Mouse (Mus musculus): ENCODE measurements at regions not wholly inside any gene's neighbourhood (a gene's known extent, or its start where the extent isn't known, plus 50 kb on each side); places are given as distances from the start of the nearest gene placed in this dataset.

DNA sequence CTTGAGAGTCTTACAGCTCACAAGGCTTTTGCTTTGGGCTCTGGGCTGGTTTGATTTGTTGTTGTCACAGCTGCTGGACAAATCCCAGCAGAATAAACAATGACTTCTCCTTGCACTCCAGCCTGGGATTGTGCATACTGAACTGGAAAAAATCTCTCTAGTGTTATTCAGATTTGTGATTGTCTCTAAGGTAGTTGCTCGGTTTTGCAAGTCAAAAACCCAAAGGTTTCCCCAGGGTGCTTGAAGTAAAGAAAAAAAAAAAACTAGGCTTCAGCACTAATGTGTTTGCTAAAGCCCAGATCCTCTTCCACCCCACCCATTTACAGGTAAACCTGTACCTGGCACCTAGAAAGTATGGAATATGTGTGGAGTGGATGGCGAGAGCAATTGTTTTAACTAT is 149.5 kb upstream of the Spef2 start:
- DNase-seq (ENCODE audit: extremely low spot score in 1 of 2, low spot score in 1 of 2): no peak

DNA sequence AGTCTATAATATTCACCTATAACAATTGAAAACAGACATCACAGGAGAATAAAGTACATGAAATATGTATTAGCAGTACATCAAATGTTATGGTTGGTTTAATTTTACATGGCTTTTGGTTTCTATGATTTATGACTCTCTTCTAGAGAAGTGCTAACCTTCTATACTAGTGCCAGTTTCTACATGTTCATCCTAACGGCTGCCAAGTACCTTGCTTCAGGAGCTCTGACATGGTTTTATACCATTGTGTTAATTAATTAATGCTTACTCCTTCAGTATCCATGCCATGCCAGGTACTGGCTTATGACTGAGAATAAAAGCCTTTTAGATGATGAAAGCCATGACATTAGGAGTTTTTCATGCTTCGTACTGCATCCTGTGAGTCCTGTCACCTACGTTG is 144.5 kb upstream of the Spef2 start:
- no peak for DNase-seq (ENCODE audit: extremely low spot score in 1 of 2, low spot score in 1 of 2)

DNA sequence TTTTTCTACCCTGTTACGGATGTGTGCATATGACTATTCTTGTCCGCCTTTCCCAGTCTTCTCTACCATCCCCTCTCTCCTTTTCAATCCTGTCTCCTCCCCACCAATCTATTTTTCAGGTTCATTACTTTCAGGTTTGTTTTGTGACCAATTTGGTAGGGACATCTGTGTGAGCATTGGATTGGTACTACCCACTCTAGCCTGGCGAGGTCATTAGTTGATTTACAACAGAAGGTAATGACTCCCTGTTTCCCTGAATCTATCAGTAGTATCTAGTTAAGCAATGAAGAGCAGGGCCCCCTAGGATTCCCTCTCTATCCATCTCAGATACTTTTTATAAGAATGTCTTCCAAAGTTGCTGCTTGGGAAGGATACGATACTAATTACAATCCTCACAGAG is 143.5 kb upstream of the Spef2 start:
- no peak for DNase-seq (ENCODE audit: extremely low spot score in 1 of 2, low spot score in 1 of 2)

DNA sequence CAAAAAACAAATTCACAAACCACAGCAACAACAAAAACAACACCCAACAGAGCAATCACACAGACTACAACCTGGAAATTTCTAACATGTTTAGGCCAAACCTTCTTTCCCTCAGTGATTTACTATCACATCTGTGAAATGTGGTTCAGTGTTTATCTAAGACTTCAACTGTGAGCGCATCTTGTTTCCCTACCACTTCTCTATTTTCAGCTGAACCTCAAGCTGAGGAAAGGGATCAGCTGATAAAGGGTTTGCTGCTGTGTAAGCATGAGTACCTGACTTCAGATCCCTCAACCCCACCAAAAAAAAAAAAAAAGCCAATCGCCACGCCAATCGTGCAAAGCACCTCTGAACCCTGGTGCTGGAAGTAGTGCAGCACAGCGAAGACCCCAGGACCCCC is 142.8 kb upstream of the Spef2 start:
- no peak for DNase-seq (ENCODE audit: extremely low spot score in 1 of 2, low spot score in 1 of 2)

DNA sequence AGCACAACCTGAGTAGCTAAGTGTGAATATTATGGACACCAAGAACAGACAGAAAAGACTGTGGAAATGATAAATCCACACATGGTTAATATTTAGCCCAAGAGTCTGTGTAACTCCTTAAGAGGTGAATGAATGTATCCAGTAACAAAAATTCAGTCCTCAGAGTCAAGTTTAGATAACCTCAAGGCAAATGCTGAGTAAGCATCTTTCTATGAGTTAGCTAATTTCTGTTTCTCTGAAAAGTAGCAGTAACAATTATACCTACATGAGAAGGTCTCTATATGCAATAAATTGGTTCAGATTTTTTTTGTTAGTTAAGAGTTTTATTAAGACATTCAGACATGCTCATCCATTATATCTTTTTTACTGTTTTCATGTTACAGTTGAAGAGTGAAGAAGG is 127.1 kb upstream of the Spef2 start:
- no peak for DNase-seq (ENCODE audit: extremely low spot score in 1 of 2, low spot score in 1 of 2)

DNA sequence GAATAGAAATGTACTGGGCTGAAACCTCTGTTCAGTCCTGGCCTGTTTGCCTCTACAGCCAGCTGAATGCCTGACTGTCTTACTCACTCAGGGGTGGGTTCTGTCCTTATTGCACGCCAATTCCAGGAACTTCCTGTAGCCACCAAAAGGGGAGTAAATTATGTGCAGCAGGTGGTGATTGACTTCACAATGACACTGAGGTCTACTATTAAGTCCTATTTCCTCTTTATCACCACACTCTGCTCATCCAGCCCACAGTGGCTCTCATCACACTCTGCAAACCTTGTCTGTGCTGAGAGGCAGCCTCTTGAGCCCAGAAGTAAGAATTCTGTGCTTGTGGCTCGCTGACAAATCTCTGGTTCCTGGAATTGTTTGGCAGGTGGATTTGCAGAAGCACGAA is 121.5 kb upstream of the Spef2 start:
- no peak for DNase-seq (ENCODE audit: extremely low spot score in 1 of 2, low spot score in 1 of 2)

DNA sequence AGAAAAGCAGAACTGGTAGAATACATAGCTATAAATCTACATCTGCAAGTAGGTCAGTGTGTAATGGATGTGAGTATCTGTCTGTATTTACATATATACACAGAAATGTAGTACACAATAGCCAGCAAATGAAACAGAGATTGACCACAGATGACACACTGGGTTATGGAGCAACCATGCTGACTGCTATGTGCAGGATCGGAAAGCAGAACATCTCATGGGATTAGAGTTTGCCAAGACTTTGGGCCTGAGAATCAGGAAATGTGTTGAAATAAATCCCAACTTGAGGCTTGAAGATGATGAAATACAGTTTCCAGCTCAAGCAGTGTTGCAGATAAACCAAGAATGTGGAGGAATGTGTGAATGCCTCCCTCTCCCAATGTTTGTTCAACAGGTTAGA is 116.1 kb upstream of the Spef2 start:
- no peak for DNase-seq (ENCODE audit: extremely low spot score in 1 of 2, low spot score in 1 of 2)

DNA sequence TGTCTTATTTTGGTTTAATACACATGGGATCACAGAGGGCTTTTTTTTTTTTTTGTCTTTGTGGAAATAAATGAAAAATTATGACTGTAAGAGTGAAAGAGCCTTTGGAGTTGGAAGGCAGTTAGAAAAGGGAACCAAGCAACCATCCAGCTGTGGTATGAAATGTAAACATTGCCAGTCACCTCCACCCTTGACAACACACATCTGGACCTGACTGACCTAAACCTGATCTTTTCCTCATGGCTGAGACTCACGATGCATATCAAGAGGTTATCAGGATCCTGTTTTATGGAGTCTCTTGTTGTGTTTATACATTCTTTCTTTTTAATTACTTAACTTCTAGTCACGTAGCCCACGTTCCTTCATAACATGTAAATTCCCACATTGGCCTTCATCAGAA is 113.2 kb upstream of the Spef2 start:
- DNase-seq (ENCODE audit: extremely low spot score in 1 of 2, low spot score in 1 of 2): no peak

DNA sequence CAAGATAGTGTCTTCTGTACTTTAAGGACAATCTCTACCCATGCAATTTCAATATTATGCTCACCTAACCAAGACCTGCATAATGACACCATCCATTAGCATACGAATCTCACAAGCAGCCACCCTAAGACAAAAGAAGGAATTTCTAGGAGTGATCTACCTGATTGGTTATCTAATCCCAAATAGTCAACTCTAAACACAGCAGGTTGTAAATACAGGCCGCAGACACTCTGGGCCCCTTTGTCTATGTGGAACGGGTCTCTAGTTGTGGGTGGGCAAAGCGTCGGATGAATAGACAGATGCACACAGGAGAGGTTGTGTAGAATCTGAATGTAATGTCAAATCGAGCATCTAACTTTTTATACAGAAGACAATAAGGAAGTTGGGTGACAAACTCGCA is 91.0 kb upstream of the Spef2 start:
- no peak for DNase-seq (ENCODE audit: extremely low spot score in 1 of 2, low spot score in 1 of 2)

DNA sequence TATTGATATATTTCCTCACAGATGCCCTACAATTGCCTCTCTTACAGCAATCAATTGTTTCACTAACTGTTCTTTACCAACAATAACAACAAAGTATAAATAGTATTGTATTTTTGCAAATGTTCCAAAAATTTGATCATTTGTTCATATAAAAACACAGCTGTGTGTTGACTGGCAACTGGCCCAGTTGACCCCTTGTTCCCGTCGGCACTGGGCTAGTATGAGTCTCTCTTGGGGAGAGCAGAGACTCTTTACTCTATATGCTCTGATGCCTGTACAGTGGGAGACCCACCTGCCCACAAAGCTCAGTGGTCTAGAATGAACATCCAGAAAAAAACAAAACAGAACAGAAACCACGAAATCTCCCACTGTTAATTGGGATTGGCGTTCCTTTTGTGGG is 86.4 kb upstream of the Spef2 start:
- no peak for DNase-seq (ENCODE audit: extremely low spot score in 1 of 2, low spot score in 1 of 2)

DNA sequence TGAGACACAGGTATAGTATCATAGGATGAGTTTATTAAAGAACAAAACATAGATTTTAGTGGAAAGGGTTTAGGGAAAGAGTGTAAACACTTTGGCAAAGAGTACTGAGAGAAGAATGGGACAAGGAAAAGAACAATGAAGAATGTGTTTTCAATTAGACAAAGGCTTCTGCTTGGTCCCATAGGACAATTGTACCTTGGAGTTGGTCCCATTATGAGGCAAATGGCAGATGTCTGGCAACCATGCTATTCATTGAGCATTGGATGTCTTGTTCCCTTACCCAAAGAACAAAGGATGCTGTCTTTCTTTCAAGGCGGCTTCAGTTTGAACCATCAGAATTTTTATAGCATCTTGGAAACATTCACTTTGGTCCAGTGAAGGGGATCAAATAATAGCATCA is 55.8 kb upstream of the Spef2 start:
- DNase-seq (ENCODE audit: extremely low spot score in 1 of 2, low spot score in 1 of 2): peak in 1 of 2 experiments; percentile 3

Data from frontal cortex, adult 2 months (tissue).